Mouse (Mus musculus): ENCODE measurements at regions not wholly inside any gene's neighbourhood (a gene's known extent, or its start where the extent isn't known, plus 50 kb on each side); places are given as distances from the start of the nearest gene placed in this dataset.

DNA sequence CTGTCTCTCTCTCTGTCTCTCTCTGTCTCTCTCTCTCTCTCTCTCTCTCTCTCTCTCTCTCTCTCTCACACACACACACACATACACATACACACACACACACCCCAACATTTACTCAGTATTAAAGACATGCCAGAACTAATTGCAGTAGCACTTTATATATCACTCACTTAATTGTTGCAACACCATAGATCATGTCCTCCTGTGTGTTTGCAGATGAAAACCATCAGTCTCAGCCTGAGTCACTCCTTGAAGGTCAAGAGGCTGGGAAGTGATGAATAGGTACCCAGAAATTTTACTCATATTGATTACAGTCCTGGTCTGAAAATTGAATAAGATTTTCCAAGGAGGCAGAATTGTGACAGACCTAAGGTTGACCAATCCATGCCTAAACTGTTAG lies 812.9 kb upstream of the Lrrc6 start:
- dilution Hi-C loops (cut with MboI; ENCODE audit: extremely low pct_ligation_motif_present, extremely low pct_unique_long_range_greater_than_20kb, low sequenced_read_pairs) (no loop called here), in situ Hi-C loops (cut with MboI; ENCODE audit: low pct_ligation_motif_present, low pct_unique_long_range_greater_than_20kb, low sequenced_read_pairs) (no loop called here)
- H3K36me3 ChIP-seq (replicated peaks in 1 of 2; ENCODE audit: control insufficient read depth in 1 of 2, insufficient read depth in 1 of 2, low read length in 1 of 2) = no peaks in the 10 kb centered on the region
- H3K4me2 ChIP-seq (ENCODE audit: insufficient read depth, low read depth, poor library complexity, severe bottlenecking) = no peak overlapping the region
- no peak overlapping the region for H3K4me3 ChIP-seq (replicated peaks in 1 of 3; ENCODE audit: low read depth in 2 of 3, low read length in 2 of 3, poor library complexity in 1 of 3)
- H3K9me3 ChIP-seq (replicated peaks; ENCODE audit: low read length) = no peaks in the 10 kb centered on the region
- H3K9ac ChIP-seq (ENCODE audit: insufficient read depth, low read depth) = no peak overlapping the region
- H3K27me3 ChIP-seq (replicated peaks) = no peaks in the 10 kb centered on the region
- DNase-seq (ENCODE audit: extremely low read depth) = no peak
- no peaks in the 10 kb centered on the region for H3K79me2 ChIP-seq (replicated peaks; ENCODE audit: control insufficient read depth, extremely low read depth, insufficient read depth, poor library complexity, severe bottlenecking)
- peaks cover 0 to 7% of the 10 kb centered on the region in 2 experiments; a peak in 2 of 4 replicates for H3K4me1 ChIP-seq (ENCODE audit: control insufficient read depth in 1 of 2, insufficient read depth in 2 of 2)
- H3K27ac ChIP-seq (ENCODE audit: insufficient read depth, low read depth) = no peak overlapping the region
- TF ChIP-seq SMC3 (IDR thresholded peaks at IDR 0.05; ENCODE audit: low read depth, low read length) (no peak), USF2 (conservative IDR thresholded peaks at IDR 0.05; ENCODE audit: low read depth, low read length) (no peak), HCFC1 (IDR thresholded peaks at IDR 0.05; ENCODE audit: low read depth, low read length) (no peak), CHD1 (IDR thresholded peaks at IDR 0.05; ENCODE audit: low read depth, low read length) (no peak), SIN3A (IDR thresholded peaks at IDR 0.05; ENCODE audit: low read length) (no peak), RCOR1 (conservative IDR thresholded peaks at IDR 0.05; ENCODE audit: low read depth, low read length) (no peak), ZC3H11A (IDR thresholded peaks at IDR 0.05; ENCODE audit: low read depth, low read length) (no peak), ZKSCAN1 (IDR thresholded peaks at IDR 0.05; ENCODE audit: borderline replicate concordance, low read depth, low read length) (no peak), NELFE (IDR thresholded peaks at IDR 0.05; ENCODE audit: low read depth, low read length) (no peak), MYC (IDR thresholded peaks at IDR 0.05; ENCODE audit: low read depth, low read length) (no peak), TBP (conservative IDR thresholded peaks at IDR 0.05; ENCODE audit: low read depth, low read length) (no peak), GABPA (IDR thresholded peaks at IDR 0.05; ENCODE audit: insufficient replicate concordance, low read depth, low read length) (no peak), CHD2 (IDR thresholded peaks at IDR 0.05; ENCODE audit: low read length) (no peak), UBTF (IDR thresholded peaks at IDR 0.05; ENCODE audit: low read depth, low read length) (no peak), JUN (IDR thresholded peaks at IDR 0.05; ENCODE audit: insufficient read depth, low read depth, low read length) (no peak), NRF1 (IDR thresholded peaks at IDR 0.05; ENCODE audit: low read depth, low read length) (no peak), RAD21 (IDR thresholded peaks at IDR 0.05; ENCODE audit: low read depth, low read length) (no peak), E2F4 (IDR thresholded peaks at IDR 0.05; ENCODE audit: insufficient replicate concordance, low read depth, low read length) (no peak)

DNA sequence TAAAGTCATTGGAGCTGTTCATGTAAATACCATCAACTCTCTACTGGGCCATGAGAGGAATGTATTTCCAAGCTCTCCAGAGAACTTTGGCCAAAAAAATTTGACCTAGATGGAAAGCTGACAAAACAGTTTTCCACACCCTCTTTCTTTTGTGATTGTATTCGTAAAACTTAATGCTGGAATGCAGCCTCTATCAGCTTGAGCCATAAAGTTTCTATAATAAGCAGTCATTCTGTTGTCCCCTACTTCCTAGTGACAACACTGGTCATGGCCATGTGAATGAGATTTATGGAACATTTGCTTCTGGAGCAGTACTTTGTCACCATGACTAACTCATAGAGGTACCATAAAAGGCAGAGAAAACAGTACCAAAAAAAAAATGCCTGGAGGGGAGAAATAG lies 805.0 kb upstream of the Lrrc6 start:
- in situ Hi-C loops (cut with MboI; ENCODE audit: low pct_ligation_motif_present, low pct_unique_long_range_greater_than_20kb, low sequenced_read_pairs) (no loop called here), dilution Hi-C loops (cut with MboI; ENCODE audit: extremely low pct_ligation_motif_present, extremely low pct_unique_long_range_greater_than_20kb, low sequenced_read_pairs) (no loop called here)
- no peaks in the 10 kb centered on the region for H3K4me1 ChIP-seq (ENCODE audit: control insufficient read depth in 1 of 2, insufficient read depth in 2 of 2)
- TF ChIP-seq E2F4 (IDR thresholded peaks at IDR 0.05; ENCODE audit: insufficient replicate concordance, low read depth, low read length) (no peak), NELFE (IDR thresholded peaks at IDR 0.05; ENCODE audit: low read depth, low read length) (no peak), PAX5 (IDR thresholded peaks at IDR 0.05; ENCODE audit: low read length) (no peak), MAX (IDR thresholded peaks at IDR 0.05; ENCODE audit: low read length) (no peak)
- H3K9me3 ChIP-seq (replicated peaks; ENCODE audit: low read length) = no peaks in the 10 kb centered on the region
- no peaks in the 10 kb centered on the region for H3K36me3 ChIP-seq (replicated peaks in 1 of 2; ENCODE audit: control insufficient read depth in 1 of 2, insufficient read depth in 1 of 2, low read length in 1 of 2)
- no peaks in the 10 kb centered on the region for H3K79me2 ChIP-seq (replicated peaks; ENCODE audit: control insufficient read depth, extremely low read depth, insufficient read depth, poor library complexity, severe bottlenecking)
- no peak overlapping the region for H3K27ac ChIP-seq (ENCODE audit: insufficient read depth, low read depth)
- no peak overlapping the region for H3K9ac ChIP-seq (ENCODE audit: insufficient read depth, low read depth)
- no peak overlapping the region for H3K4me2 ChIP-seq (ENCODE audit: insufficient read depth, low read depth, poor library complexity, severe bottlenecking)
- no peaks in the 10 kb centered on the region for H3K27me3 ChIP-seq (replicated peaks)
- no peak overlapping the region for H3K4me3 ChIP-seq (replicated peaks in 1 of 3; ENCODE audit: low read depth in 2 of 3, low read length in 2 of 3, poor library complexity in 1 of 3)
- no peak for DNase-seq (ENCODE audit: extremely low read depth)

Data from CH12.LX (cell line).